Mouse (Mus musculus) spleen, adult 2 months (tissue): Measurements from ENCODE around the gene Ubc.
"Not testable (repeated sequence)": the region's sequence is repeated elsewhere in the genome, so short reads cannot be mapped to it uniquely, and the experiment has no call there.

Source experiments
- CTCF ChIP-seq: fragments of 200-500 bp; IDR thresholded peaks from 2 replicates; pipeline ENCODE4 v1.5.1; 2011; ENCODE audit warnings: mild to moderate bottlenecking, inconsistent platforms; ENCODE audit not compliant: insufficient read depth, insufficient read length, insufficient replicate concordance; ENCODE audit errors: extremely low read depth
- POLR2A ChIP-seq: fragments of 200-500 bp; IDR thresholded peaks from 2 replicates; pipeline ENCODE4 v1.6.1; 2011; ENCODE audit warnings: low read depth, low read length, inconsistent platforms

- not testable (repeated sequence) for TF ChIP-seq POLR2A, CTCF
Measured at GRCm38 (mm10) chr5:125432324-125432723, 42.3 kb upstream of the Ubc start.
